Mouse (Mus musculus): Measurements from ENCODE around the gene Reep3. TPM values are rescaled to one million over a fixed set of nuclear protein-coding genes. Genes with fewer than 3 reads are reported as not detected.
"Not testable (repeated sequence)": the region's sequence is repeated elsewhere in the genome, so short reads cannot be mapped to it uniquely, and the experiment has no call there.

Gene Reep3
- polyA plus RNA-seq, 1 experiment from 2014 or later, result 29.3 TPM

GRCm38 (mm10) chr10:67115666-67116091 is 18.9 kb upstream of the Reep3 start:
- H3K4me1 ChIP-seq (ENCODE audit: control insufficient read depth, insufficient read depth, low read length), result no peaks in the 10 kb centered on the region
- no peak overlapping the region for H3K27ac ChIP-seq (replicated peaks; ENCODE audit: low read depth, low read length)
- no peak overlapping the region for H3K4me2 ChIP-seq (ENCODE audit: low read depth, low read length)
- H3K9ac ChIP-seq (replicated peaks; ENCODE audit: low read length), result no peak overlapping the region
- ATAC-seq (replicated peaks; ENCODE audit: insufficient number of reproducible peaks, low FRiP score, low TSS enrichment, low read depth), result no peak; the same call in 1 of the 2 replicates
- DNase-seq (ENCODE audit: low spot score), result peak; percentile 49
- no peaks in the 10 kb centered on the region for H3K27me3 ChIP-seq (ENCODE audit: control insufficient read depth, insufficient read depth, low read length)
- no peak overlapping the region for H3K4me3 ChIP-seq (ENCODE audit: low read depth, low read length)
- 13% methylated on average over 5 of the region's 5 CpGs for WGBS
- H3K36me3 ChIP-seq (replicated peaks; ENCODE audit: control insufficient read depth, insufficient read depth, low read depth, low read length), result no peaks in the 10 kb centered on the region
- no peaks in the 10 kb centered on the region for H3K9me3 ChIP-seq (replicated peaks; ENCODE audit: control insufficient read depth, low read length)

DNA sequence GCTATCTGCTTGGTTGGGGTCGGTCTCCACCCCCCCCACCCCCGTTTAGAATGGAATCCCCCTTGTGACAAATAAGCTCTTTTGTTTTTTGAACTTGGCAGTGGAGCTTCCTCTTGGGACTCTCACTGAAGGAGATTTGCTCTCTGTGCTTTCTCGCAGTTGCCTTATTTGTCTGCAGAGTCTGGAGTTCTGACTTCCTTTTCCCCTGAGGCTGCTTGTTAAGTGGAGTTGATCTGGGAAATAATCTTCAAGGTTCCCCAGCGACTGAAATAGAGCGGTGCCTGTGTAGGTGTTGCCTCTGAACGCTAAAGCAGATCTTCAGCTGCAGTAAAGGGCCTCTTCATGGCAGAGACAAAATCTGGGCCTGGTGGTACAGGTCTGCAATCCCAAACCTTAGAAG is 18.4 kb upstream of the Reep3 start:
- DNase-seq (ENCODE audit: low spot score) (peak; percentile 48), ATAC-seq (replicated peaks; ENCODE audit: insufficient number of reproducible peaks, low FRiP score, low TSS enrichment, low read depth) (no peak)
- no peak overlapping the region for H3K27ac ChIP-seq (replicated peaks; ENCODE audit: low read depth, low read length)
- no peak overlapping the region for H3K9ac ChIP-seq (replicated peaks; ENCODE audit: low read length)
- 10% methylated on average over 6 of the region's 6 CpGs for WGBS
- H3K4me3 ChIP-seq (ENCODE audit: low read depth, low read length), result no peak overlapping the region
- H3K27me3 ChIP-seq (ENCODE audit: control insufficient read depth, insufficient read depth, low read length), result no peaks in the 10 kb centered on the region
- H3K4me2 ChIP-seq (ENCODE audit: low read depth, low read length), result no peak overlapping the region
- no peaks in the 10 kb centered on the region for H3K36me3 ChIP-seq (replicated peaks; ENCODE audit: control insufficient read depth, insufficient read depth, low read depth, low read length)
- no peaks in the 10 kb centered on the region for H3K4me1 ChIP-seq (ENCODE audit: control insufficient read depth, insufficient read depth, low read length)
- no peaks in the 10 kb centered on the region for H3K9me3 ChIP-seq (replicated peaks; ENCODE audit: control insufficient read depth, low read length)

GRCm38 (mm10) chr10:67113833-67114232 is 17.1 kb upstream of the Reep3 start:
- Histone ChIP-seq H3K9me3 (replicated peaks; ENCODE audit: control insufficient read depth, low read length) (no peaks in the 10 kb centered on the region), H3K27me3 (ENCODE audit: control insufficient read depth, insufficient read depth, low read length) (no peaks in the 10 kb centered on the region), H3K4me3 (ENCODE audit: low read depth, low read length) (no peak overlapping the region), H3K4me2 (ENCODE audit: low read depth, low read length) (no peak overlapping the region), H3K36me3 (replicated peaks; ENCODE audit: control insufficient read depth, insufficient read depth, low read depth, low read length) (no peaks in the 10 kb centered on the region), H3K27ac (replicated peaks; ENCODE audit: low read depth, low read length) (no peak overlapping the region), H3K9ac (replicated peaks; ENCODE audit: low read length) (no peak overlapping the region), H3K4me1 (ENCODE audit: control insufficient read depth, insufficient read depth, low read length) (no peaks in the 10 kb centered on the region)
- DNase-seq (ENCODE audit: low spot score), result no peak
- 85% methylated on average over 11 of the region's 11 CpGs for WGBS
- no peak for ATAC-seq (replicated peaks; ENCODE audit: insufficient number of reproducible peaks, low FRiP score, low TSS enrichment, low read depth)

- not testable (repeated sequence) for H3K4me3 ChIP-seq (ENCODE audit: low read depth, low read length); H3K27ac ChIP-seq (replicated peaks; ENCODE audit: low read depth, low read length); H3K36me3 ChIP-seq (replicated peaks; ENCODE audit: control insufficient read depth, insufficient read depth, low read depth, low read length); DNase-seq (ENCODE audit: low spot score); H3K9me3 ChIP-seq (replicated peaks; ENCODE audit: control insufficient read depth, low read length); ATAC-seq (replicated peaks; ENCODE audit: insufficient number of reproducible peaks, low FRiP score, low TSS enrichment, low read depth); H3K9ac ChIP-seq (replicated peaks; ENCODE audit: low read length); H3K4me2 ChIP-seq (ENCODE audit: low read depth, low read length); H3K27me3 ChIP-seq (ENCODE audit: control insufficient read depth, insufficient read depth, low read length); H3K4me1 ChIP-seq (ENCODE audit: control insufficient read depth, insufficient read depth, low read length)
- WGBS, result 92% methylated on average over 5 of the region's 5 CpGs
These were observed 16.2 kb upstream of the Reep3 start for GRCm38 (mm10) chr10:67112967-67113366.

GRCm38 (mm10) chr10:67111799-67112177 is 15.0 kb upstream of the Reep3 start:
- Histone ChIP-seq H3K27ac (replicated peaks; ENCODE audit: low read depth, low read length) (no peak overlapping the region), H3K27me3 (ENCODE audit: control insufficient read depth, insufficient read depth, low read length) (no peaks in the 10 kb centered on the region), H3K4me1 (ENCODE audit: control insufficient read depth, insufficient read depth, low read length) (no peaks in the 10 kb centered on the region), H3K4me3 (ENCODE audit: low read depth, low read length) (no peak overlapping the region), H3K4me2 (ENCODE audit: low read depth, low read length) (no peak overlapping the region), H3K36me3 (replicated peaks; ENCODE audit: control insufficient read depth, insufficient read depth, low read depth, low read length) (no peaks in the 10 kb centered on the region), H3K9ac (replicated peaks; ENCODE audit: low read length) (no peak overlapping the region), H3K9me3 (replicated peaks; ENCODE audit: control insufficient read depth, low read length) (no peaks in the 10 kb centered on the region)
- 78% methylated on average over 5 of the region's 5 CpGs for WGBS
- ATAC-seq (replicated peaks; ENCODE audit: insufficient number of reproducible peaks, low FRiP score, low TSS enrichment, low read depth) (no peak), DNase-seq (ENCODE audit: low spot score) (no peak)

DNA sequence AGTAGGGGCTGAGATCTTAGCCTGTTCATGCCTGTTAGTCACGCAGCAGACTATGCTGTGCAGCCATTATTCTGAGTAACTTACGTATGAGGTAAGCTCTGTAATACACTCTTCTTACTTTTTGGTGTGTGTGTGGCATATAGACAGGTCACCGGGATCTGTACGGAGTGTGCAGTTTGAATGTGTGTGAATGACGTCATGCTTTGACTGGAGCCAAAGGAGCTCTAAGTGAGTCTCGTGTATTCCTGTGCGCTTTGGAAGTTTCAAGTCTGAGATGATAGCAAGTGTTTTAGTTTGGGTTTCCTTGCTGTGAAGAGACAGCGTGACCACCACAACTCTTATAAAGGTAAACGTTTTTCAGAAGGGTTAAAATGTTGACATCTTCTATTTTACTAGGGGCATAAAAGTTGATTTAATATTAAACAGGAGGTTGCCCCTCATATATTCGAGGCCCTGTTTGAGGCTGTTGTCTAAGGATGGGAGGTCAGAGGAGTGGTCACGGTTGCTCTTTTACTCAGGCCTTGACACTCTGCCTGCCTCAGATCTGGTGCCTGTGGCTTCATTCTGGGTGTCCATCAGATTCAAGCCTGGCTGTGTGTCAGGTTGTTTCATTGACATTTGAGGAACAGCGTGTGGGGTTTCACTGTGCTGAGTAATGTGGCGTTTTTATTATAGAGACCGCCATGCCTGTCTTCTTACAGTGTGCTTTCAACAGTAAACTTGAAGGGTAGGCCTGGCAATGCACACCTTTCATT is 14.5 kb upstream of the Reep3 start:
- H3K36me3 ChIP-seq (replicated peaks; ENCODE audit: control insufficient read depth, insufficient read depth, low read depth, low read length), result no peaks in the 10 kb centered on the region
- no peaks in the 10 kb centered on the region for H3K9me3 ChIP-seq (replicated peaks; ENCODE audit: control insufficient read depth, low read length)
- whole genome bisulfite sequencing, result 83% methylated on average over 14 of the region's 14 CpGs
- no peak overlapping the region for H3K4me3 ChIP-seq (ENCODE audit: low read depth, low read length)
- H3K9ac ChIP-seq (replicated peaks; ENCODE audit: low read length), result no peak overlapping the region
- H3K4me1 ChIP-seq (ENCODE audit: control insufficient read depth, insufficient read depth, low read length), result no peaks in the 10 kb centered on the region
- DNase-seq (ENCODE audit: low spot score) (no peak), ATAC-seq (replicated peaks; ENCODE audit: insufficient number of reproducible peaks, low FRiP score, low TSS enrichment, low read depth) (no peak)
- no peak overlapping the region for H3K27ac ChIP-seq (replicated peaks; ENCODE audit: low read depth, low read length)
- H3K27me3 ChIP-seq (ENCODE audit: control insufficient read depth, insufficient read depth, low read length), result no peaks in the 10 kb centered on the region
- H3K4me2 ChIP-seq (ENCODE audit: low read depth, low read length), result no peak overlapping the region

DNA sequence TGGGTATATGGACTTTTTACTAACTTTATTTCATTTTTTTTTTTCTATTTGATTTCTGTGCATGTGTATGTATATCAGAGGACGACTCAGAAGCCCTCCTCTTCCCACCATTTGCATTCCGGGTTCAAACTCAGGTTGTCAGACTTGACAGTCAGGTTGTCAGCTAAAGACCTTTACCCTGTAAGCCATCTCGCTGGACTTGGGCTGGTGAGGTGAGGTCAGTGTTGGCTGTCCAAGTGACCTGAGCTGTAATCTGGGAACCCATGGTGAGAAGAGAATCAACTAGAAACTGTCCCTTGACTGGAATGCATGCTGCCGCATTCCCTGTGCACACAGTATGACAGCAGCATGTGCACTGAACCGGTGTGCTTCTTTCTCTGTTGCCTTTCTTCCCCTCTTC is 12.9 kb upstream of the Reep3 start:
- Histone ChIP-seq H3K4me3 (ENCODE audit: low read depth, low read length) (no peak overlapping the region), H3K4me1 (ENCODE audit: control insufficient read depth, insufficient read depth, low read length) (peaks cover under 1% of the 10 kb centered on the region; the same call in 1 of the 2 replicates)
- DNase-seq (ENCODE audit: low spot score), result no peak

DNA sequence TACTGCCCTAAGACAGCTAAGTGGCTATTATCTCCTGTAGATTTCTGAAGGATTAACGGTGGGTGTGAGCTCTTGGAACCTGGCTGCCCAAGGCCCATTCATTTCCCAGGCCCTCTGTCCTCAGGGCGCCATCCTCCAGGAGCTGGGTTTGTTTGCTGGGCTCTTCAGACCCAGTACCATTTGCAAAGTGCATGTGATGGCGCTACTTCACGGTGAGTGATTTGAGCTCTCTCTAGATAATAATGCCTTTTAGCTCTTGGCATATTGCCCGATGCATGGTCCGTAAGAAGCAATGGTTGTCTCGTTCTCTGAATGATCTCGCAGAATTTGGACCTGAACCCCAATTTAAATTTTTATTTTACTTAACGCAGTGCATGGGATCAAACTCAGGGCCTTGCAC is 11.4 kb upstream of the Reep3 start:
- ATAC-seq (replicated peaks; ENCODE audit: insufficient number of reproducible peaks, low FRiP score, low TSS enrichment, low read depth) (no peak), DNase-seq (ENCODE audit: low spot score) (no peak)
- Histone ChIP-seq H3K9ac (replicated peaks; ENCODE audit: low read length) (no peak overlapping the region), H3K27ac (replicated peaks; ENCODE audit: low read depth, low read length) (no peak overlapping the region), H3K4me2 (ENCODE audit: low read depth, low read length) (no peak overlapping the region), H3K4me3 (ENCODE audit: low read depth, low read length) (no peak overlapping the region), H3K36me3 (replicated peaks; ENCODE audit: control insufficient read depth, insufficient read depth, low read depth, low read length) (no peaks in the 10 kb centered on the region), H3K9me3 (replicated peaks; ENCODE audit: control insufficient read depth, low read length) (no peaks in the 10 kb centered on the region), H3K4me1 (ENCODE audit: control insufficient read depth, insufficient read depth, low read length) (peaks cover 10% of the 10 kb centered on the region), H3K27me3 (ENCODE audit: control insufficient read depth, insufficient read depth, low read length) (no peaks in the 10 kb centered on the region)
- WGBS, result 73% methylated on average over 9 of the region's 9 CpGs

More for the DNA sequence above, 12.9 kb upstream of the Reep3 start:
- no peak overlapping the region for H3K4me2 ChIP-seq (ENCODE audit: low read depth, low read length)
- H3K9me3 ChIP-seq (replicated peaks; ENCODE audit: control insufficient read depth, low read length), result no peaks in the 10 kb centered on the region
- H3K27ac ChIP-seq (replicated peaks; ENCODE audit: low read depth, low read length), result no peak overlapping the region
- no peak overlapping the region for H3K9ac ChIP-seq (replicated peaks; ENCODE audit: low read length)
- no peaks in the 10 kb centered on the region for H3K36me3 ChIP-seq (replicated peaks; ENCODE audit: control insufficient read depth, insufficient read depth, low read depth, low read length)
- H3K27me3 ChIP-seq (ENCODE audit: control insufficient read depth, insufficient read depth, low read length), result no peaks in the 10 kb centered on the region
- 78% methylated on average over 5 of the region's 5 CpGs for WGBS
- no peak for ATAC-seq (replicated peaks; ENCODE audit: insufficient number of reproducible peaks, low FRiP score, low TSS enrichment, low read depth)
